Mouse (Mus musculus) lung, postnatal 14 days (tissue): ENCODE measurements around the gene 1700014D04Rik.
"Not testable (repeated sequence)": the region's sequence is repeated elsewhere in the genome, so short reads cannot be mapped to it uniquely, and the experiment has no call there.

ENCODE experiments used
- DNase-seq: peaks from one replicate; pipeline ENCODE4 v3.0.0; 2021

The 1700014D04Rik gene

GRCm38 (mm10) chr13:59746711-59747110 is at the start of gene 1700014D04Rik:
TSS of gene 1700014D04Rik (minus strand) at chr13:59746752.
- no peak for DNase-seq

GRCm38 (mm10) chr13:59795807-59796465 is 49.4 kb upstream of the 1700014D04Rik start:
- DNase-seq: no peak

GRCm38 (mm10) chr13:59794786-59795185 is 48.2 kb upstream of the 1700014D04Rik start:
- no peak for DNase-seq

- DNase-seq: no peak
Observed at GRCm38 (mm10) chr13:59782145-59782544, 35.6 kb upstream of the 1700014D04Rik start, which contains the start of gene Gm49354. TSS of gene Gm49354 (minus strand) at chr13:59782245.

GRCm38 (mm10) chr13:59779744-59780264 is 33.3 kb upstream of the 1700014D04Rik start:
- DNase-seq: not testable (repeated sequence)

- DNase-seq: no peak
Observed at GRCm38 (mm10) chr13:59779213-59779612, 32.7 kb upstream of the 1700014D04Rik start.

GRCm38 (mm10) chr13:59775168-59775567 is 28.6 kb upstream of the 1700014D04Rik start:
- DNase-seq: peak; percentile 52

GRCm38 (mm10) chr13:59771257-59771656 is 24.7 kb upstream of the 1700014D04Rik start:
- peak; percentile 84 for DNase-seq

GRCm38 (mm10) chr13:59770847-59771246 is 24.3 kb upstream of the 1700014D04Rik start:
- peak; percentile 10 for DNase-seq

- peak; percentile 82 for DNase-seq
Observed at GRCm38 (mm10) chr13:59770164-59770562, 23.6 kb upstream of the 1700014D04Rik start.

- peak; percentile 99 for DNase-seq
Observed at GRCm38 (mm10) chr13:59769296-59770163, 23.0 kb upstream of the 1700014D04Rik start, which contains the start of gene Isca1. TSS of gene Isca1 (minus strand) at chr13:59769810.

GRCm38 (mm10) chr13:59768531-59768930 is 22.0 kb upstream of the 1700014D04Rik start:
- DNase-seq: no peak

GRCm38 (mm10) chr13:59766786-59767515 is 20.4 kb upstream of the 1700014D04Rik start:
- peak; percentile 36 for DNase-seq

GRCm38 (mm10) chr13:59762791-59763190 is 16.2 kb upstream of the 1700014D04Rik start:
- DNase-seq: no peak

- no peak for DNase-seq
Observed at GRCm38 (mm10) chr13:59756906-59757305, 10.4 kb upstream of the 1700014D04Rik start.

- DNase-seq: no peak
Observed at GRCm38 (mm10) chr13:59750310-59750709, 3.8 kb upstream of the 1700014D04Rik start.

GRCm38 (mm10) chr13:59746164-59746563 is 388 bp downstream of the 1700014D04Rik start:
- DNase-seq: no peak

GRCm38 (mm10) chr13:59745462-59745861 is 1.1 kb downstream of the 1700014D04Rik start:
- DNase-seq: no peak

GRCm38 (mm10) chr13:59741697-59742096 is 4.9 kb downstream of the 1700014D04Rik start:
- DNase-seq: peak; percentile 38

GRCm38 (mm10) chr13:59741096-59741495 is 5.5 kb downstream of the 1700014D04Rik start:
- peak; percentile 41 for DNase-seq

- DNase-seq: no peak
Observed at GRCm38 (mm10) chr13:59739397-59739796, 7.2 kb downstream of the 1700014D04Rik start.

- no peak for DNase-seq
Observed at GRCm38 (mm10) chr13:59738455-59738854, 8.1 kb downstream of the 1700014D04Rik start.

GRCm38 (mm10) chr13:59735190-59735589 is 11.4 kb downstream of the 1700014D04Rik start:
- DNase-seq: no peak
